Mouse (Mus musculus): ENCODE results near the gene Rnf150.
A peak's percentile ranks its signal among the peaks of the same experiment; 100 is the strongest.

Gene Rnf150

GRCm38 (mm10) chr8:82943223-82944006 is 80.3 kb downstream of the Rnf150 start:
- no peak for DNase-seq (ENCODE audit: low spot score in 2 of 2)

DNA sequence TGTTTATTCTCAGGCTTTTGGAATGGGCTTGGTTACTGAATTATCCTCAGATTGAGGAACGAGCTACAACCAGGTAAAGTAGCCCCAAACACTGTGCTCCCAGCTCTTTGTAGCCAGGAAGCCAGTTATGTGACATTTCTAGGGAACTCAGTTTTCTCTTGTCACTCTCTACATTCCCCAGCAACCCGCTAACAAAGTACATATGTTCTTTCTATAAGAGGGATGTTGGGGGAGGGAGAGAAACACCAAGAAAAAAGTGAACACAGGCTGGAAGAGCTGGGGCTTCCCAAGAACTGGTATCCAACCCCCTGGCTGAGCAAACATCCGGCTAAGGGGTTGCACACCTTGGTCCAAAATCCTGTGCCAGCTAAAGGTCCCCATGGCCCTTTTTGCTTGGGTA is 82.7 kb downstream of the Rnf150 start:
- DNase-seq (ENCODE audit: low spot score in 2 of 2): no peak

DNA sequence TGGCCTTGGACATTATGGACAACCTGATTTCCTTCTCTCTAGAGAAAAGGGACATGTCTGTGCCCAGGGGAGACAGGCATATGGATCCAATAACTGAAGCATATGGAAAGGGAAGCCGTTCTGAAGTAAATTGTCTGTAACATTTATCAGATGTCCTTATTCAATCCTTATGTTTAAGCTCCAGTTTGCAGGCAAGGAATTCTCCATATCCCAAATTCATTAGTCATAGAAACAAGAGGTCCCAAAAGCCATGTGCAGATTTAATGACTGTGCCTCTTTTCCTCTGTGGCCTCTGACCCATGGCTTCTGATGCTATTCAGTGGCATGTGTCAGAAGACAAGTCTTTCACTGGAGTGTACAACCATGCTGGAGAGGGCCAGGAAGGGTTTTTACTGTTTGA is 83.5 kb downstream of the Rnf150 start:
- DNase-seq (ENCODE audit: low spot score in 2 of 2): no peak

- DNase-seq (ENCODE audit: low spot score in 2 of 2): no peak
Measured at GRCm38 (mm10) chr8:82955162-82955754, 92.1 kb downstream of the Rnf150 start.

DNA sequence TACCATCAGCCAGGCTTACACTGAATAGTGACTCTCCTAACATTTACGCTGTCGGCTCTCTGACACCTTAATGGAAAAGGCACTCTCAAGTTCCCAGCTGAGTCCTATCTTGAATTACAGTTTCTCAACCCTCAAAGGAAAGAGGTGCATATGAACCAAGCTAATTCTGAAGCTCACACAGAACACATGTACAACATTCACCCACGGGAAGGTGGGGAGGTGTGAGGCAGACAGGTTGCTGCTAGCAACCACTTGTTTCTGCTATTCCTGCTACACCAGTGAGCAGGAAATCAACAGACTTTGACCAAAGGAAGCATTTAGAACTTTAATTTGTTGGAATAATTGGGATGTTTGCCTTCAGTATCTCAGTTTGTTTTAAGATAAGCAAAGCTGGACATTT is 96.3 kb downstream of the Rnf150 start:
- DNase-seq (ENCODE audit: low spot score in 2 of 2): no peak

- no peak for DNase-seq (ENCODE audit: low spot score in 2 of 2)
Measured at GRCm38 (mm10) chr8:82959980-82960610, 96.9 kb downstream of the Rnf150 start.

GRCm38 (mm10) chr8:82964537-82964936 is 101.4 kb downstream of the Rnf150 start:
- DNase-seq (ENCODE audit: low spot score in 2 of 2): no peak

- no peak for DNase-seq (ENCODE audit: low spot score in 2 of 2)
Measured at GRCm38 (mm10) chr8:82967879-82968678, 104.9 kb downstream of the Rnf150 start.

GRCm38 (mm10) chr8:82969967-82970366 is 106.8 kb downstream of the Rnf150 start:
- no peak for DNase-seq (ENCODE audit: low spot score in 2 of 2)

DNA sequence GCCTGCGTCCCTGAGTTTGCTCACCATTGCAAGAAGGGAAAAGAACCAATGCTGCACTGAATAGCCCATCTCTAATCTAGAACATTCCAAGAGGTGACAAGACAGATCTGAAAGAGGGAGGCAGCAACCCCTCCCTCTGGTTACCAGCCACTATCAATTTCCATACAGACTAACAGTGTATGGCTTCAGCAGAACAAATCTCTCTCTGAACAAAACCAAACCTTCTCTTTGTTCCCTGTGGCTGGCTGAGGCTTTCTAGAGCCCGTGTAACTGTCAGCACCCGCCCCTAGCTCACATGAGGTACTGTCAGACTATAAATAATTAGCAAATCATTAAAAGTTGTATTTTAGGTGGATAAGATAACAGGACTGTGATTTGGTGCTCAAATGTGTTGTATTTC is 109.7 kb downstream of the Rnf150 start:
- no peak for DNase-seq (ENCODE audit: low spot score in 2 of 2)

DNA sequence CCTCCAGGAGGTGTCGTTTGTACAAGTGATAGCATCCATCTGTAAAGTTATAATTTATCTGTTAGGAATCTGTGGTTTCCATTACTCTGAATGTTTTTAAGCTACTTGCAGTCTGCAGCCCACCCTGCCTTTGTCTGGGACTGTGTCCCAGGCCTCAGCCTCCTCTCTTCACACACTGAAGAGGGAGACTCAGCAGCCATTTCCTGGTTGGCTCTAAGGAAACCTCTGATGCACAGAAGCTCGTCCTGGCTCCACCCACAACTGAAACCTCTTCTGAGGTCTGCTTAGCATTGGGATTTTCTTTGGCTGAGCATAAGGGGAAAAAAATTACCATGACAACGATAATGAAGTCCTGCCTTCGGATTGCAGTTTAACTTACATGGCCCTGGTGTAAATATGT is 110.2 kb downstream of the Rnf150 start:
- peak in 1 of 2 experiments; percentile 31 for DNase-seq (ENCODE audit: low spot score in 2 of 2)

DNA sequence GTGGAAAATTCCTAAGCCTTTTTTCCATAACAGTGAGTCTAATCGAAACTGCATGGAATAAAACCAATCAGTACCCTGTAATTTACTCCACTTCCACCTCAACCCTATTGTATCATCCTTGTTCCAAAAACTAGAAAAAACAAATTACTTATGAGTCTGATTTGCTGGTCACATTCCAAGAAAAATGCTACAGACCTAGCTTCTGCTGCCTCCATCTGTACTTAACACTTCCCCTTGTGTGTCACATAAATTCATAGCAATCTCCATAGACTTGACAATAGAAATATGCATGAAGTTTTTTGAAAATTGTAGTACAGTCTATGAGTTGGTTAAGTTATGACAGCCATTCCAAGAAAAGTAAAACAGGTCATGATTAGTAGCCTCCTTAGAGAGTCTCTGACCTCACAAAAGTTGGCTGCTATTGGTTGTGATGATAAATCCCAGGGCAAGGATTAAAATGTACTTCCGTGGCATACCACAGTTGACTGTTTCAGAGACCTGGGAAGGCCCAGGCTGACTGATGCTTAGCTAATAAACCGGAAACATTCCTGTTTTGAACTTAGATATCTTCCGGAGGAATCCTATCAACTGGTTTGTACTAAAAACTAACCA is 118.2 kb downstream of the Rnf150 start:
- DNase-seq (ENCODE audit: low spot score in 2 of 2): no peak

DNA sequence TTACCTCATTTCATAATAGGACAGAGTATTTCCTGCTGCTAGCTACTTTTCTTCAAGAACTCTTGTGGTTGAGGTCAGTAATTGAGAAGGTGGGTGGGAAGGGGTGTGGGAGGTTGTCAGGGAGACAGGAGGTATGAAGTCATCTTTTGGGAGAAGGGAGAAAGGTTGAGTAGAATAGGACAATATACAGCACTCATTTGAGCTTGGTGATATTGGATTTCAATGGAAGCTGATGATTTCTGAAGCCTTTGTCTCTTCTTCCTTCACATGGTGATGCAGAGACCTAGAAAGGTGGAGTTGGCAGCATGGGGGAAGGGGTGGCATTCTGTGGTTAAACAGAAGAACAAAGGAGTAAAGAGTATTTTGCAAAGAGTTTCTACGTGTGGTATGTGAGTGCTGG is 119.7 kb downstream of the Rnf150 start:
- no peak for DNase-seq (ENCODE audit: low spot score in 2 of 2)

DNA sequence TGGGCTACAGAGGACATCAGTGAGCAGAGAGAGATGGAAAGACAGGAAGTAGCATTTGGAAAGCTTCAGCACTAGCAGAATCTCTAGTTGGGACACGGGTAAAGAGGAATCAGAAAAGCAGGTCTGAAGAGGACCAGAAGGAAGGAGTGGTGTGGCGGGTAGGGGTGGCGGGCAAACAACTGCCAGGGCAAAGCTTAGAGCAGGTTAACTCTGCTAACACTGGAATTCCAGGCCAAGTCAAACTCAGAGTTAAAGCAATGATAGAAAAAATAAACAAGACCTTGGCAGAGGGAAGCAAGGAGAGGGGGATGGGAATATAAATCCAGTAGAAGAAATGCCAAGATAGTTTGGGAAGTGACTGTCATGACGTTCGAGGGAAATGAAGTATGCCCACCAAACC is 120.1 kb downstream of the Rnf150 start:
- DNase-seq (ENCODE audit: low spot score in 2 of 2): no peak

- no peak for DNase-seq (ENCODE audit: low spot score in 2 of 2)
Measured at GRCm38 (mm10) chr8:82992093-82992492, 128.9 kb downstream of the Rnf150 start.

GRCm38 (mm10) chr8:82995727-82996438 is 132.7 kb downstream of the Rnf150 start:
- DNase-seq (ENCODE audit: low spot score in 2 of 2): no peak

DNA sequence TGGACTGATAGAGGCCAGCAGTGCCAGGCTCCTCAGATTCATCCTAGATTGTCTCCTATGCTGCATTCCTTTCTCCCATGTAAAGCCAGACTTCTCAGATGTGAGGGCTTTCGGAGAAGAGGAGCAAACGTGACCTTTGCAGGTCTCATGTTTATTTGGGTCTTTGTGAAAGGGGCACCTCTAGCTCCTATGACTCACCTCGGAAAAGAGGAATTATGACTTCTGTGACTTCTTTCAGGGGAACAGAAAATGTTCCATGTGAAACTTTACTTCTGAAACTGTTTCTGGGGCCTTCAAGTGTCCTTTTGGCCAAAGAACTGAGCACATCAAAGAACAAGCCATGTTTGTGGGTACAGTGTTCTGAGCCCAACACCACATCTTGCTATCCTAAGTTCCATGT is 133.7 kb downstream of the Rnf150 start:
- DNase-seq (ENCODE audit: low spot score in 2 of 2): no peak

DNA sequence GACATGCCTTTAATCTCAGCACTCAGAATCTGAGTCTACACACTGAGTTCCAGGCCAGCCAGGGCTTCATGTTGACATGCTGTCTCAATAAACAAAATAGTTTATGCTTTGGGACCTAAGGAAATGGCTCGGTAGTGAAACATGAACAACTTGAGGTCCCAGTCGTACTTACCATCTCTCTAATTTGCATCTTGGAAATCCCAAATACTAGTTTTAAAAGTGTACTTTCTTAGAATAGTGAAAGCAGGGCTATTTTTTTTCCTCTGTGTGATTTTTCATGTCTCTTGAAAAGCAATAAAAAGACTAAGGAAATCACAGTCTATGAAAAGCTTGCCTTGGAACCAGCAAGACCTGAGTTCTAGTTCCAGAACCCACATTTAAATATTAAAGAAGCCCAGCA is 135.6 kb downstream of the Rnf150 start:
- no peak for DNase-seq (ENCODE audit: low spot score in 2 of 2)

DNA sequence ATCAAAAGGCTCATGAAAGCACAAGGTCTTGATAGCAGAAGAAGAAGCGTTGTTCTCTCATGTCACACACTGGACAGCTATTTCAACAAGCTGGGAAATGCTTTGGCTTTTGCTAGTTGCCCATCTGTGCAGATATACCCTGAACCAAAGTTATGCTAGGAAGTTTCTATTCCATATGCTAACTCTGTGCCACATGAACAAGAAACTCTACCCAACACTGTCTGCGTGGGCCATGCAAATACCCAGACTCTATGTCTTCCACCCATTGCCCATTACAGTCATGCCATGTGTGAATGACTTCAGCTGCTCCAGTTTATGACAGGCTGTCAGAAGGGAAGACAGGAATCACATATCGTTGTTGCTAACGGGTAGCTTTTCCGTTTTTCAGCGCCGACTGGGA is 140.0 kb downstream of the Rnf150 start:
- no peak for DNase-seq (ENCODE audit: low spot score in 2 of 2)

- no peak for DNase-seq (ENCODE audit: low spot score in 2 of 2)
Measured at GRCm38 (mm10) chr8:83009481-83009880, 146.3 kb downstream of the Rnf150 start.

GRCm38 (mm10) chr8:83011286-83011685 is 148.1 kb downstream of the Rnf150 start:
- no peak for DNase-seq (ENCODE audit: low spot score in 2 of 2)

Measured in frontal cortex, postnatal 10 days (tissue).